Mouse (Mus musculus): ENCODE data around the gene Rnf222.
"Not testable (repeated sequence)": the region's sequence is repeated elsewhere in the genome, so short reads cannot be mapped to it uniquely, and the experiment has no call there.

Rnf222 gene

GRCm38 (mm10) chr11:68907251-68907650, 18.9 kb downstream of the Rnf222 start:
- DNase-seq (ENCODE audit: extremely low read depth, insufficient read length, low spot score) = no peak

DNA sequence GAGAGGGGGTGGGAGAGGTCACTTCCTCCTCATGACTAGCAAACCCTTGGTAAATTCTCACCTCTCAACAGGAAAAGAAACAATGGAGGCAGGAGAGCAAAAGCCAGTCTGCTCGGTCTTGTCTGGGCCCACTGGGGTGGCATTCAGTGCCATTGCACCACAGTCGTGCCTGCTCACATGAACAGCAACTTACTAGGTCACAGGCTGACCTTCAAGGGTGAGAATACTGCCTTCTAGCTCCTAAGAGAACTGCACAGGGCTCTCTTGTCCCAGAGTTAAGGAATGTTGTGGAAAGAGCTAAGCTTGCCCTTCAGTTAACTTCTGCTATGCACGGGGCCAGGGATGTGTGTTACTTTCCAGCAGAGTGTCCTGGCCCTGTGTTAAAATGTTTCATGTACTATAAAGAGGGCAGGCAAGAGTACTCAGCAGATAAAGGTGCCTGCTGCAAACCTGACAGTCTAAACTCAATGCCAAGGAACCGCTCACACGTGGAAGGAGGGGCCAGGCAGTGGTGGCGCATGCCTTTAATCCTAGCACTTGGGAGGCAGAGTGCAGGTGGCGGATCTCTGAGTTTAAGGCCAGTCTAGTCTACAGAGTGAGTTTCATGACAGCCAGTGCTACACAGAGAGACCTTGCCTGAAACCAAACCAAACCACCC, 20.6 kb downstream of the Rnf222 start:
- DNase-seq (ENCODE audit: extremely low read depth, insufficient read length, low spot score) = no peak

DNA sequence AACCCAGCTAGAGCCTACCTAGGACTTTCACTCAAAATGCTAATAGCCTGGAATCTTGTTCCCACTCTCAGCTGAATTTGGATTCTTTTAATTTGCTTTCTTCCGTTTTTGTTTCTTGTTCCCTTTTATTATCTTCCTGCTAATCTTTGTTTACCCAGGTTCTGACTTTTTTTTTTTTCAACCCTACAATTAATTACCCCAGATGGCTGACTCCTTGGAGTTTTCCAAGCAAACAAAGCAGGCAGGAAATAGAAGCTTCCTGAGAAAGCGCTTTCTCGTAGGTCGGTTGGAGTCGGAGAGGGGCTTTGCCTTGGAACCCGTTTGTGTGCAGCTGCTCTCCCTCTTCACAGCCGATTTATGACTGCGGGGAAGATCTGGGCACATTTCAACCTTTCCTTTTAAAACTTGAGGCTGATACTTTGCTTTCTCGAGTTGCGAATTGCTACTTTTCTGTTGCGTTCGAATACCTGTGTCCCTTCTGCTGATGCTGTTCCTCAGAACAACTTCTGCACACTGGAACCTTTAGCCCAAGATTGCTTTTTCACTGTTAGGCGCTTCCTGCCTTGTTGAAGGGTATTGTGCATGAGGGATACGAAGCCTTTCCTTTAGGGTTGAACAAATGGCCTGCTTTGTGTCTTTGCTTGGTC, 23.3 kb downstream of the Rnf222 start:
- no peak for DNase-seq (ENCODE audit: extremely low read depth, insufficient read length, low spot score)

- DNase-seq (ENCODE audit: extremely low read depth, insufficient read length, low spot score) = no peak
These were observed 26.2 kb downstream of the Rnf222 start for GRCm38 (mm10) chr11:68914566-68914965.

GRCm38 (mm10) chr11:68923191-68923590, 34.8 kb downstream of the Rnf222 start:
- no peak for DNase-seq (ENCODE audit: extremely low read depth, insufficient read length, low spot score)

GRCm38 (mm10) chr11:68924749-68925148, 36.4 kb downstream of the Rnf222 start:
- no peak for DNase-seq (ENCODE audit: extremely low read depth, insufficient read length, low spot score)

DNA sequence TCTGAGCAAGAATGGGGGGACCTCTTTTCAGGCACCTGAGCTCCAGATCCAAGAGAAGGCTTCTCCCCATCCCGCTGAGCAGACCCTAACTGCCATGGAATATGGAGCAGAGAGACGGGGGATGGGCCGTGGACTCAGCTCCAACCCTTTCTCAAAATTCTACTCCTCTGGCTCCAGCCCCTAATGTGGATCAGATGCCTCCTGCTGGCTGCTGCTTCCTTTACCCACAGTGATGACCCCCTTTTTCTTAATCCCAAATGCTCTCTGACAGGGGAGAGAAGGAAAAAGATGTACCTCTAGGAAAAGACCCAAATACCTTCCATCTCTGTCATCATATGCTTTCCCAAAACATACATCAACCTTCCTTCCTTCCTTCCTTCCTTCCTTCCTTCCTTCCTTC, 38.6 kb downstream of the Rnf222 start, which contains the start of gene Odf4:
Gene Odf4, minus strand, starts transcription at position 101 of the 400 bp plus-strand sequence.
- DNase-seq (ENCODE audit: extremely low read depth, insufficient read length, low spot score) = no peak

DNA sequence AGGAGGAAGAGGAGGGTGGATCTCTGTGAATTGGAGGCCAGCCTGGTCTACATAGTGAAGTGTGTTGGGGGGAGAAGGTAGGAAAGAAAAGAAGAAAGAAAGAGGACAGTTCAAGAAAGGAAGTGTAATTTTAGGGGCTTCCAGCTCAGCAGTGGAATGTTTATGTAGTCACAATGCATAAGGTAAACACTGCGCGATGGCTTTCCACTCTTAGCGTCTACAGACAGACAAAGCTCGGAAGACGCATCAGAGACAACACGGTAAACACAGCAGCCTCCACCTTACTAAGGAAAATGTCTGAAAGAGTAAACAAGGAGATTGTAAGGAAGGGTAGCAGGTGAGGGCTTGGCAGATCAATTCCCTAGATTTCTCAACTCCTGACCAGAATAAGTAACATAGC, 41.6 kb downstream of the Rnf222 start:
- DNase-seq (ENCODE audit: extremely low read depth, insufficient read length, low spot score) = no peak

DNA sequence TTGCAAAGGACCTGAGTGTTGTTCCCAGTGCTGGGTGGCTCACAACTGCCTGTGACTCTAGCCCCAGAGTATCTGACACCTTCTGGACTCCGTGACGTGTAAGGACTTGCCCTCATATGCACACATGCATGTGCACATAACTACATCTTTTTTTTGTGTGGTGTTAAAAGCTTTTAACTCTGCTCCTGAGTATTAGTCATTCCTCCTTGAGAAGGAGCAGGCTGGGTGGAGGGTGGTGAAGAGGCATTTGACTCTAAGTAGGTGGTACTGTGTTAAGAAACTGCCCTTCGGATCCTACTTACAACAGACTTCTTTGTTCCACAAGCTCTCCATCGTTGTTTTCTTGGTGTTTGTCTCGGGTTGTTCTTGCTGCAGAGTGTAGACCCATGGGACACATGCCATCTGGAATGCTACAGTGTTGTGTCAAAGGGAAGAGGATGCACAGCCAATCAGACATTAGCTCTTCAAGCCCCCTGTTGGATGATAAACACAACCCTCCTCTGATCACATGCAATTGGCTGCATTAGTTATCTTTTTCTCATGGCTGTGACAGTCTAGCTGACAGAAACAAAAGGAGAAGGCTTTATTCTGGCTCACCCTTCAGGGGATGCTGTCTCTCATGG, 45.6 kb downstream of the Rnf222 start:
- no peak for DNase-seq (ENCODE audit: extremely low read depth, insufficient read length, low spot score)

DNA sequence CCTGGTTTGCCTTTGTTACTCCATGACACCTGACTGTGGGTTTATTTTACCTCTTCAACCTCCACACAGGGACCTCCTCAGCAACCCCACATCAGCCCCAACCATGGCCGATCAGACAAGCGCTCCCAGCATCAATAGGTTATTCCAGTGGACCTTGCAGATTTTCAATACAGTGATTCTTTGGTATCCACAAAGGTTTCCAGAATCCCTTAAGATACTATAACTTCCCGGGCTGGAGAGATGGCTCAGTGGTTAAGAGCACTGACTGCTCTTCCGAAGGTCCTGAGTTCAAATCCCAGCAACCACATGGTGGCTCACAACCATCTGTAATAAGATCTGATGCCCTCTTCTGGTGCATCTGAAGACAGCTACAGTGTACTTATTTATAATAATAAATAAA, 48.6 kb downstream of the Rnf222 start:
- not testable (repeated sequence) for DNase-seq (ENCODE audit: extremely low read depth, insufficient read length, low spot score)

GRCm38 (mm10) chr11:68939451-68940304, 51.3 kb downstream of the Rnf222 start:
- DNase-seq (ENCODE audit: extremely low read depth, insufficient read length, low spot score) = peak; percentile 79

- no peak for DNase-seq (ENCODE audit: extremely low read depth, insufficient read length, low spot score)
These were observed 52.2 kb downstream of the Rnf222 start for GRCm38 (mm10) chr11:68940516-68940915.

DNA sequence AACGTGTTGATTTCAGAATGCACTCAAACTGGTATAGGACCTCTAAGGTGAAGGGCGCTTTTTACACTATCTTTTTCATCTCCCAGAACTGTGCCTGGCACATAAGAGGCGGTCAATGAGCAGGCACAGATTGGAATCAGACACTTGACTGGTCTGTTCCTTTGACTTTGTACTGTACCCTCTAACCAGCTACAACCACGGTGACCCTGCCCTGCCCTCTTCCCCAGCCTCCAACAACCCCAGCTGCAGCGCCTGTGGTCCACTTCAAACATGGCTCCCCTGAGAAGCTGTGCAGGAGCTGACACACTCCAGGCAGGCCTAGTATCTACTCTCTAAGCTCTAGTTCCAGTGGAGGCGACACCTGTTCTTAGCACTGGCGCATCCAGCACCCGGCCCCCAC, 54.4 kb downstream of the Rnf222 start:
- no peak for DNase-seq (ENCODE audit: extremely low read depth, insufficient read length, low spot score)

DNA sequence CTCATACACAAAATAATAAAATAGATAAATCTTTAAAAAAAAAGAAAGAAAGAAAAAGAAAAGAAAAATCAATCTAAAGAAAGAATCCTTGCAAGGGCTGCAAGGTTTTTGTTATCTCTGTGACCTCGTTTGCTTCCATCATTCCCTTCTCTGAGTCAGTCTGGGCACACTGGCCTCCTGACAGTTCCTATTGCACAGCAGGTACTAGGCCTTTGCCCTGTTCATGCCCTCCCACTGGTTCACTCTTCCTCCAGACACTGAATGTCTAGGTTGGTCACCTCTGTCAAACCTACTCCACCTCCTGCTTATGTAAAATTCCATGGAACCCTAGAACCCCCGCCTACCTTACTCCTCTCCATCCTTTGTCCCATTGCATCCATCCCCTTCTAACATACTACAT, 56.9 kb downstream of the Rnf222 start:
- no peak for DNase-seq (ENCODE audit: extremely low read depth, insufficient read length, low spot score)
